Mouse (Mus musculus) heart, embryonic 13.5 days (tissue): Measurements from ENCODE around the gene 1700025G04Rik. TPM values are rescaled to one million over a fixed set of nuclear protein-coding genes. Genes with fewer than 3 reads are reported as not detected.
A peak's percentile ranks its signal among the peaks of the same experiment; 100 is the strongest.

Source experiments
- ATAC-seq: fragments of 200-750 bp; cut with Nextera tagmentation; 2 replicates; pipeline ENCODE4 v1.8.0; 2017; ENCODE audit warnings: moderate TSS enrichment; ENCODE audit not compliant: insufficient number of reproducible peaks, low FRiP score, low TSS enrichment; ENCODE audit errors: extremely low read depth
- H3K27ac ChIP-seq: fragments of 300-500 bp; sonication (generic); replicated peaks from 2 replicates; pipeline ENCODE4 v1.5.1; 2015; ENCODE audit warnings: moderate library complexity, mild to moderate bottlenecking, inconsistent platforms
- H3K27me3 ChIP-seq: fragments of 300-500 bp; sonication (generic); replicated peaks from 2 replicates; pipeline ENCODE4 v1.6.1; 2015; ENCODE audit warnings: mild to moderate bottlenecking, inconsistent platforms
- H3K36me3 ChIP-seq: fragments of 300-500 bp; sonication (generic); 2 replicates; pipeline ENCODE4 v1.6.1; 2015; ENCODE audit warnings: mild to moderate bottlenecking, inconsistent platforms
- H3K4me1 ChIP-seq: fragments of 300-500 bp; sonication (generic); 2 replicates; pipeline ENCODE4 v1.6.1; 2015; ENCODE audit warnings: inconsistent platforms
- H3K4me2 ChIP-seq: fragments of 300-500 bp; sonication (generic); 2 replicates; pipeline ENCODE4 v1.6.1; 2015; ENCODE audit warnings: inconsistent platforms, mild to moderate bottlenecking, moderate library complexity
- H3K4me3 ChIP-seq: fragments of 300-500 bp; sonication (generic); 2 replicates; pipeline ENCODE4 v1.5.1; 2015; ENCODE audit warnings: moderate library complexity, mild to moderate bottlenecking, inconsistent platforms
- H3K9ac ChIP-seq: fragments of 300-500 bp; sonication (generic); 2 replicates; pipeline ENCODE4 v1.6.1; 2015; ENCODE audit warnings: inconsistent platforms, mild to moderate bottlenecking, moderate library complexity
- H3K9me3 ChIP-seq: fragments of 300-500 bp; sonication (generic); 2 replicates; pipeline ENCODE4 v1.6.1; 2016; ENCODE audit warnings: inconsistent platforms
- WGBS: fragments of 180-500 bp; shearing (Covaris S2); methylation state at CpG from one replicate; pipeline ENCODE4 v1.1.7; 2015; ENCODE audit warnings: mixed read lengths; 5-methylcytosine and 5-hydroxymethylcytosine counted together
- polyA plus RNA-seq: library from polyadenylated mRNA; unstranded; fragments of >200 nt; fragmentation: Nextera tagmentation; extraction: Ambion mirVana; gene quantifications from 2 replicates; pipeline ENCODE4 v1.2.1, GENCODE M21; 2015

1700025G04Rik gene
- polyA plus RNA-seq, 1 experiment from 2014 or later = 24.3 TPM

GRCm38 (mm10) chr1:152010251-152010980 is 79.5 kb downstream of the 1700025G04Rik start:
- Histone ChIP-seq H3K4me2 (no peak overlapping the region), H3K36me3 (peaks cover 9% of the 10 kb centered on the region), H3K9ac (no peak overlapping the region), H3K9me3 (no peaks in the 10 kb centered on the region), H3K4me1 (peaks cover 20% of the 10 kb centered on the region), H3K27ac (no peak overlapping the region), H3K27me3 (no peaks in the 10 kb centered on the region), H3K4me3 (no peak overlapping the region)
- 77% methylated on average over 13 of the region's 13 CpGs for WGBS
- ATAC-seq = no peak

GRCm38 (mm10) chr1:152008473-152008991 is 81.4 kb downstream of the 1700025G04Rik start:
- H3K4me2 ChIP-seq = no peak overlapping the region
- no peak overlapping the region for H3K9ac ChIP-seq
- WGBS = 29% methylated on average over 8 of the region's 8 CpGs
- peaks cover 15% of the 10 kb centered on the region for H3K4me1 ChIP-seq
- H3K27me3 ChIP-seq = no peaks in the 10 kb centered on the region
- peaks cover 17% of the 10 kb centered on the region for H3K36me3 ChIP-seq
- no peak overlapping the region for H3K4me3 ChIP-seq
- ATAC-seq = no peak
- no peaks in the 10 kb centered on the region for H3K9me3 ChIP-seq
- no peak overlapping the region for H3K27ac ChIP-seq

- 88% methylated on average over 6 of the region's 6 CpGs for WGBS
- Histone ChIP-seq H3K27ac (no peak overlapping the region), H3K9ac (no peak overlapping the region), H3K9me3 (no peaks in the 10 kb centered on the region), H3K4me2 (no peak overlapping the region), H3K4me1 (peaks cover 15% of the 10 kb centered on the region), H3K36me3 (peaks cover 21% of the 10 kb centered on the region), H3K4me3 (no peak overlapping the region), H3K27me3 (no peaks in the 10 kb centered on the region)
- no peak for ATAC-seq
Measured at GRCm38 (mm10) chr1:152006529-152006928, 83.4 kb downstream of the 1700025G04Rik start.

GRCm38 (mm10) chr1:152004509-152004908 is 85.4 kb downstream of the 1700025G04Rik start:
- Histone ChIP-seq H3K9ac (no peak overlapping the region), H3K27ac (no peak overlapping the region), H3K4me1 (peaks cover 13% of the 10 kb centered on the region), H3K4me2 (no peak overlapping the region), H3K9me3 (no peaks in the 10 kb centered on the region), H3K27me3 (no peaks in the 10 kb centered on the region), H3K36me3 (peaks cover 21% of the 10 kb centered on the region), H3K4me3 (no peak overlapping the region)
- no peak for ATAC-seq
- WGBS = 84% methylated on average over 6 of the region's 6 CpGs

GRCm38 (mm10) chr1:152000461-152000860 is 89.5 kb downstream of the 1700025G04Rik start:
- H3K9ac ChIP-seq = no peak overlapping the region
- no peaks in the 10 kb centered on the region for H3K27me3 ChIP-seq
- WGBS = 90% methylated on average over 5 of the region's 5 CpGs
- peaks cover 12% of the 10 kb centered on the region; the same call in 1 of the 2 replicates for H3K36me3 ChIP-seq
- no peak overlapping the region for H3K4me2 ChIP-seq
- no peaks in the 10 kb centered on the region for H3K9me3 ChIP-seq
- no peak overlapping the region for H3K27ac ChIP-seq
- H3K4me1 ChIP-seq = peaks cover 24% of the 10 kb centered on the region
- ATAC-seq = no peak
- H3K4me3 ChIP-seq = no peak overlapping the region

GRCm38 (mm10) chr1:151999424-151999842 is 90.5 kb downstream of the 1700025G04Rik start:
- Histone ChIP-seq H3K27me3 (no peaks in the 10 kb centered on the region), H3K4me2 (no peak overlapping the region), H3K9me3 (no peaks in the 10 kb centered on the region), H3K9ac (no peak overlapping the region), H3K27ac (peak overlapping the region; percentile 33; the same call in 1 of the 2 replicates), H3K36me3 (peaks cover 7% of the 10 kb centered on the region; the same call in 1 of the 2 replicates), H3K4me3 (no peak overlapping the region), H3K4me1 (peaks cover 24% of the 10 kb centered on the region)
- 59% methylated on average over 7 of the region's 7 CpGs for WGBS
- no peak for ATAC-seq

DNA sequence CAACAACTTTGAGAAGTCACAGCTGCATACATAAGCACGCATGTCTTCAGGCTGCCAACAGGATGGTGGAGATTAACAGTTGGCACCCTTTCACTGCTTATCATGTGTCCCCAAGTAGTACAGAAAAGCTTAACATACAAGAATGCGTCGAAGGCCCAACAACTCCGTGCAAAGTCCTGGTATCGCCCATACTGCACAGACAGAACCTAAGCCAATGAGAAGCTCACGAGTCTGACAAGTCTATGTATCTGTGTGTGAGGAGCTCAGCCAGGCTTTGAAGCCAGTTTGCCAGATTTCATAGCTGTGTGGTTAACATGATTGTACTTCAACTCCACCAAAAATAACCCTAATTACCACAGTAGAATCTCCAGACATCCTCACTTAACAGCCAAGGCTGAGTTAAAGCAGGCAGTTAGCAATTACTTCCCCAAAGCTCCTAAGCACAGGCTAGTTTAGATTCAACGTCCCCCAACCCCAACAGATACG is 91.2 kb downstream of the 1700025G04Rik start:
- Histone ChIP-seq H3K4me3 (no peak overlapping the region), H3K4me1 (peaks cover 24% of the 10 kb centered on the region), H3K9ac (no peak overlapping the region), H3K36me3 (peaks cover 6% of the 10 kb centered on the region; the same call in 1 of the 2 replicates), H3K27me3 (no peaks in the 10 kb centered on the region), H3K9me3 (no peaks in the 10 kb centered on the region), H3K27ac (peak overlapping the region; percentile 33), H3K4me2 (no peak overlapping the region)
- no peak for ATAC-seq
- WGBS = 39% methylated on average over 8 of the region's 8 CpGs

- Histone ChIP-seq H3K27ac (no peak overlapping the region), H3K36me3 (0 out of 2 replicates have a peak, but pooled peaks cover 4% of the 10 kb centered on the region), H3K27me3 (no peaks in the 10 kb centered on the region), H3K9me3 (no peaks in the 10 kb centered on the region), H3K4me2 (no peak overlapping the region), H3K4me1 (peaks cover 24% of the 10 kb centered on the region), H3K4me3 (no peak overlapping the region), H3K9ac (no peak overlapping the region)
- WGBS = 76% methylated on average over 7 of the region's 7 CpGs
- no peak for ATAC-seq
Measured at GRCm38 (mm10) chr1:151997591-151997990, 92.3 kb downstream of the 1700025G04Rik start.

DNA sequence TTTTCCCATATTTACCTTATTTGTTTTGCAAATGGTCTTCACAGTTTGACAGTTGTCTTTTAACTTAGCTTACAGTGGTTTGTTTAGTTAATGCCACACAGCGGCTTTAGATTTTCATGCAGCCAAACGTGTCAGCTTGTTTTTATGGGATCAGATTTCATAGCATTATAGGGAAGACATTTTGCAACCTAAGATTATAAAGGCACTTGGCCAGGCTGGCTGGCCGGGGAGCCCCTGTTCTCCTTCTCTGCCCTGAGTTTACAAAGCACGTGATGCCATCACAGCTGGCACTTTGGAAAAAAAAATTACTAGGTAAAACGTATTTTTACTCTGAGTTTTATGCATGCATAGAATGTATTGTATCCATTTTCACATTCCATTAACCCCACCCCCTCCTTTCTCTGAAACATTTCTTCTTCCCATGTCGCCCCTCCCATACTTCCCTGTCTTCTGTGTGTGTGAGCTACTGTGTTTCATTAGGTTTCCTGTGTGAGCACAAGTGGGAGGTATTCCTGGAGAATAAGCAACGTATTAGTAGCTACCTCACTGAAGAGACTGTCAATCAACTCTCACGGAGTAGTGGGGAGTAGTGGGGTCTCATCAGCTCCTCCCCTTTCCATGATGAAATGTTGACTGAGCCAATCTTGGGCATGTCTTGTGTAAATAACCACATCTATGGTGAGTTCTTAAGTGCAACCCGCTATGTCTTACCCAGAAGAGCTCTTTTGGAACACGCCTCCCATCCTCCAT is 93.8 kb downstream of the 1700025G04Rik start:
- ATAC-seq = no peak
- H3K27me3 ChIP-seq = no peaks in the 10 kb centered on the region
- WGBS = 69% methylated on average over 10 of the region's 10 CpGs

GRCm38 (mm10) chr1:151994271-151994670 is 95.7 kb downstream of the 1700025G04Rik start:
- Histone ChIP-seq H3K4me1 (peaks cover 17% of the 10 kb centered on the region), H3K9me3 (peaks cover 5% of the 10 kb centered on the region), H3K9ac (no peak overlapping the region), H3K4me2 (no peak overlapping the region), H3K4me3 (no peak overlapping the region), H3K27ac (no peak overlapping the region), H3K36me3 (peaks cover 4% of the 10 kb centered on the region), H3K27me3 (no peaks in the 10 kb centered on the region)
- ATAC-seq = no peak
- WGBS = 75% methylated on average over 6 of the region's 6 CpGs

More for the DNA sequence above, 93.8 kb downstream of the 1700025G04Rik start:
- Histone ChIP-seq H3K4me1 (peaks cover 24% of the 10 kb centered on the region), H3K4me2 (no peak overlapping the region), H3K4me3 (no peak overlapping the region), H3K27ac (no peak overlapping the region), H3K36me3 (peaks cover 4% of the 10 kb centered on the region), H3K9me3 (peaks cover 5% of the 10 kb centered on the region), H3K9ac (no peak overlapping the region)

DNA sequence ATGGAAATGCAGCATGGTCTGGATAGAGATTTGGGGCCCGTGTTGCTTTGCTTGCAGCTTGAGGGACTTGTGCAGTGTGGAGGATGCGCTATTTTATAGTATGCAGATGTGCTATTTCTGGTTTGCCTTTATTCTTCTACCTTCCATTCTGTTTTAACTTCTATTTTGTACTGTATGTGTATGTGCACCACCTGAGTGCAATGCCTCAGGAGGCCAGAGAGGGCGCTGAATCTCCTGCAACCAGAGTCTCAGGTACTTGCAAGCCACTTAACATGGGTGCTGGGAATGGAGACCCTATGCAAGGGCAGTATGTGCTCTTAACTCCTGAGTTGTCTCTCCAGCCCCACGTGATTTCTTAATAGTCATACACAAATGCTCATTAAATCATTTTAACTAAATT is 98.4 kb downstream of the 1700025G04Rik start:
- H3K36me3 ChIP-seq = peaks cover 4% of the 10 kb centered on the region
- H3K27me3 ChIP-seq = no peaks in the 10 kb centered on the region
- H3K4me2 ChIP-seq = no peak overlapping the region
- H3K9ac ChIP-seq = no peak overlapping the region
- no peak for ATAC-seq
- no peak overlapping the region for H3K27ac ChIP-seq
- peaks cover 17% of the 10 kb centered on the region for H3K4me1 ChIP-seq
- WGBS = 92% methylated on average over 4 of the region's 4 CpGs
- H3K4me3 ChIP-seq = no peak overlapping the region
- peaks cover 5% of the 10 kb centered on the region for H3K9me3 ChIP-seq
